Mouse (Mus musculus) urinary bladder, postnatal 4 days (tissue): ENCODE results near the gene Pdcd1lg2.

Experiments used
- DNase-seq, 2 experiments: peaks; one replicate each; pipeline ENCODE4 v3.0.0; 2021 to 2022; ENCODE audit warnings: low spot score in 2 of 2

The Pdcd1lg2 gene

DNA sequence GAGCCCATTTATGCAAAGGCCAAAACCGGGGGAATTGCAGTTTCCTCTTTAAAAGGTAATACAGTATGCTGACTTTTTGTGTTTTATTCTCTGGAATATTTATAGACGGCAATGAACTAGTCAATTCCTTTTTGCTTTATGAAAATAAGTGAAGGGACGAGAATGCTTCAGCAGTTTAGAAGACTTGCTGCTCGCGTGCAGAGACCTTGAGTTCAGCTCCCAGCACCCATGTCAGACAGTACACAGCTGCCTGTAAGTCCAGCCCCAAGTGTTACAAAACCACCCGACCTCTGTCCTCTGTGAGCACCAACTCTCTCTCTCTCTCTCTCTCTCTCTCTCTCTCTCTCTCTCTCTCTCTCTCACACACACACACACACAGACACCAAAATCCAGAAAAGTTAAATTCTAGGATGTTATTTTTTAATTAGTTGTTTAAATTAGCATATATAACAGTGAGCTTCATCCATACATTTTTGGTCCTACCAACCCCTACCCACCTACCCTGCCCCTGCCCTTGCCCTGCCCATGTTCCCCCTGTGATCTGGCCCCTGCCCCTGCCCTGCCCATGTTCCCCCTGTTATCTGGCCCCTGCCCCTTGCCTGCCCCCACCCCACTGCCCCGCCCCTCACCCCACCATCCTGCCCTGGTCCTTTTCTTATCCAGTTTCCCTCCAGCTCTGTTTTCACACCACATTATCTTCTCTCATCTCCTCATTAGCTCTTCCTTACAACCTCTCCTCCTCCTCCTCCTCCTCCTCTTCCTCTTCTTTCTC, 86.3 kb downstream of the Pdcd1lg2 start:
- no peak for DNase-seq

DNA sequence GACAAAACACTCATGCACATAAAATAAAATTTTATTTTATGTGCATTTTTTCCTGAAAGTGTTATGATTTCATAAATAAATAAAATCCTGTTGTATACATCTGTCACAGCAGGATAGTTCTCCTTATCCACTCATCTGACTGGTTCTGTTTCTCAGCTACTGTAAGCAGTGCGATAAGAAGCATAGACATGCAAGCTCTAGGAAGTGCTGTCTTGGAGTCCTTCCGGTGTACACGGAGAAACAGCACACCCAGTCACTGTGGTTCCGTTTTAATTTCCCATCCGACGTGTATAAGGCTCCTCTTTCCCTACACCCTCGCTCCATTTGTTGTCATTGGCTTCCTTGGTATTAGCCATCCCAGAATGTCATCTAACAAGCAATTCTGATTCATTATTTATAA, 87.2 kb downstream of the Pdcd1lg2 start:
- no peak for DNase-seq

DNA sequence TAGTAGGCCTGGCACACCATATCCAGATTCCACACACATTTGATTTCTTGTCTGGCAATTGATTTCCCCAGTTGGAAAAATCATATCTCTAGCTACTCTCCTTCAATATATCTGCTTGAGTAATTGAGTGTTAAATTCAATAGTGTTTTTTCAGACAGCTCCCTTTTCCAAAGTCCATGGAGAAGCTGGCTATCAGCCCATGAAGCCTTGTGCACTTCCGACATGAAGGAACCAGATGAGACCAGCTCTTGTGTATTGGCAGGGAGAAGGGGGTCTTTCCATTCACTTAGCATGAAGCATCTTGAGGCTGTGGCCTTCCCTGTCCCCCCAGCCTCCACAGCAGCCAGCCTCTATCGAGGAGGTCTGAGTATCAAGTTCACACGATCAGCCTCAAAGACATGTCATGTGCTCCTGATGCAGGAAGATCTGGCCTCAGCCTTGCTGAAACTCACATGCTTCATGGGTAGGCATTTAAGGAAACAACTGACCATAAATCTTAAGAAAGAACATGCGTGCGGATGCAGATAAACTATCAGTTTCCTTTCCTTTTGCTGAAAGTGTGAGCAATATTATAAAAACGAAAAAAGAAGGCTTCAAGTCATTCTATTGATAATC, 88.2 kb downstream of the Pdcd1lg2 start:
- DNase-seq, result no peak

DNA sequence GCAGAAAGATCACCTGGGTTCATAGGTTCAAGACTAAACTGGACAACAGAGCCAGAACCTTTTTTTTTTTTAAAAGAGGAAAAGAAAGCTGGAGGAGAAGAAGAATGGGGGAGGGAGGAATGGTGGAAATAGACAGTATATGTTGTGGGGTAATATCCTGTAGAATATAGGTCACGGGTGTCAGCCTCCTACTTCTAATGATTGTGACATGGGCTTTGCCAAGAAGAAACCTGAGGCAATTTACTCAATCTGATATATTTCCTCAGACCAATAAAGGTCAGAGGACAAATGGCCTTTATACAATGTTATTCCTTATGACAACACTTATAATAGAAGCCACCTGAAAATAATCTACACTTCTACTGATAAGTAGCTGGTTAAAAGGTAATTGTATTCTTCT, 89.6 kb downstream of the Pdcd1lg2 start:
- DNase-seq, result no peak

DNA sequence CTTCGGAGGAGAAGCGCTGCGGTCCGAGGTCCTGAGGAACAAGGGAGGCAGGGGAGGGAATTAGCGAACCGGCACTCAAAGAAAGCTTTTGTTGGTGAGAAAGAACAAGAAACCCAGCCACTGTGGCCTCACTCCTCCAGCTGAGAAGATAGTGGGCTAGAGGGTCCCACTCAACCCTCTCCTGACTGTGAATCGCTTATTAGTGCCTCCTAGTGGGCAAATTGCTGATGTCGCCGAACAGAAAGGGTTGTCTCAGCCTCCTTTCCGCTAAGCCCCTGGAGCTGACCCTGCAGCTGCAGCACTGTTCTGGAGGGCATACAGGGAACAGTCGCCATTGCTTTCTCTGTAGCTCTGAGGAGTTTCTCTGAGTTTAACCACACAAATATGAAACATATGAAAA, 90.4 kb downstream of the Pdcd1lg2 start:
- DNase-seq, result no peak

DNA sequence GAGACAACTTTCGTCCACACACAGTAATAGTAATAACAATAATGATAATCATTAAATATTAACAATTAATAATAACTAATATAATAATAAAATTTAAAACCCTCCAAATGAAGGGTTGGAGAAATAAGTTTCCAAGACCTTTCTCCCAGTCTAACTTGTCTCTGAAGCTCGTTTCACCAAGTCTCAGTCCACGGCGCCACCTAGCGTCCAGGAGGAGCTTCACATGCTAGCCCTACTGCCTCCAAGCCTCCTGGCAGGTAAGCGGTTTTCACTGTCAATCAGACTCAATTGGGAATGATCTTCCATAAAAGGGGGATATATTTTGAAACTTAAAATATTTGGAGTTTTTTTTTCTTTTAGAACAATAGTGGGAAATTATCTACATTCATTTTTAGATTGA, 90.8 kb downstream of the Pdcd1lg2 start:
- DNase-seq, result peak; percentile 66 to 84

DNA sequence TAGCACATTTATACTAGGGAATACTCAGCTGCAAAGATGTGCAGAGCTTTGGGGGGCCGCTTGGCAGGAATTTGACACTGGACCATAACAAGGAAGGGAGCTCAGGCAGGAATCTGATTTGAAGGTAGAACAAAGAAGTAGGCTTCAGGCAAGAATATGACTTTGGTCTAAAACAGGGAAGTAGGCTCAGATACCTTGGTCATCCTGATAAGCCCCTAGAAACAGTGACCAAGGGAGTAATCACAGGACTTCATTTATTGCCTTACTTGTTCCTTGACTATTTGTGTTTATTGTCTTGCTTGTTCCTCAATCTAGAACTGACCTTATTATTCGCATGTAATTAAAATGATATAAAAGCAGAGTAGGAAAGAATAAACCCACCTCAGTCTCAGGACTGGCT, 93.4 kb downstream of the Pdcd1lg2 start:
- DNase-seq, result no peak

DNA sequence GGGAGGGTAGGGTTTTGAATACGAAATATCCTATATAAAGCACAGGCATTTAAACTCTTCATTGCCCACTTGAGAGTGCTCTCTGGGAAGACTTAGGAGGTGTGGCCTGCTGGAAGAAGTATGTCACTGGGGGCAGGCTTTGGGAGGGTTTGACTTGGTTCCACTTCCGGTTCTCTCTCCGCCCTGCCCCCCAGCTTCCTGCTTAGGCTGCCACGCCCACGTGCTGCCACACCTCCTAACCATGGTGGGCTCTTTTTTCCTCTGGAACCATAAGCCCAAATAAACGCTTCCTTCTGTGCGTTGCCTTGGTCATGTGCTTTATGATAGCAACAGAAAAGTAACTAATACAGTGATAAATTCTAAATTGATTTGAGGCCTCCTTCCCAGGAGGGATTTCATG, 94.9 kb downstream of the Pdcd1lg2 start:
- no peak for DNase-seq

DNA sequence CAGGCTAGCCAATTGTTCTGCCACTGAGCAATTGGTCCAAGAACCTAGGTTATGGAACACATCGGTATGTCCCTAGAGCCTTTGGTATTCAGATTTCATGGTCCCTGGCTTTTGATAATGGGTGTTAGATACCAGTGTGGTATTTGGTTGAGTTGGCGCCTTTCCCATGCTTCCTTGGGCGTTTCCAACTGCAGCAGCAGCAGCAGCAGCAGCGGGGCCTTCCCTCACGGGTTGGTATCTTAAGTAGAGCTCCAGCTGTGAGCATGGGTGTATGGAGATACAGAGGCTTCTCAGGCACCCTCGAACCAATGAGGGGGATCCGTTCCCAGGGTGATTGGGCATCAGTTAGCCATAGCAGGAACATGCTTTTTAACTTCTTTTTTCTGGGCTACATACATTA, 97.5 kb downstream of the Pdcd1lg2 start:
- DNase-seq, result no peak

DNA sequence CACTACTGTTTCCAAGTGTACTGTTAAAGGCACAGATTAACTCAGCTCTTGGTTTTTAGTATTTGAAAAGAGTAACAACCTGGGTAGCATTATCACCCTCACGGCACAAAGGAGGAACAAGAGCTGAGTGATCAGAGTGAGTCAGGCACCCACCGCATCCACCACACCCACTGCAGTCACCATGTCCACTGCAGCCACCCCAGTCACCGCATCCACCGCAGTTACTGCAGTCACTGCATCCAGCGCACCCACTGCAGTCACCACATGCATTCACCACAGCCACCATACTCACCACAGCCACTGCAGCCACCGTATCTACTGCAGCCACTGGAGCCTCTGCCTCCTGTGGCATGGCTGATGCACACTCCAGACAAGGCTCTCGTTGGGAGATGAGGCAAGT, 99.1 kb downstream of the Pdcd1lg2 start:
- no peak for DNase-seq

DNA sequence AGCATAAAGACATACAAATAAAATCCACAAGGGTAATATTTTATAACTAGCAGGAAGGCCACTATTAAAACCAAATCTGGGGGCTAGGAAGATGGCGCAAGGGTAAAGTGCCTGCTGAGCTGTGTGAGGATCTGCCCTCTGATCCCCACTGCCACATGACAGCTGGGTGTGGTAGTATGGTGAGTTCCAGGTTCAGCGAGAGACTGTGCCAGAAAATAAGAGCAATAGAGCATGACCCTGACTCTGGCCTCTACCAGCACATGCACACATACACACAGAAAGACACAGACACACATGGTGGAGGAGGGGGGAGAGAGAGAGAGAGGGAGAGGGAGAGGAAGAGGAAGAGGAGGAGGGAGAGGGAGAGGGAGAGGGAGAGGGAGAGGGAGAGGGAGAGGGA, 101.1 kb downstream of the Pdcd1lg2 start:
- DNase-seq, result no peak

DNA sequence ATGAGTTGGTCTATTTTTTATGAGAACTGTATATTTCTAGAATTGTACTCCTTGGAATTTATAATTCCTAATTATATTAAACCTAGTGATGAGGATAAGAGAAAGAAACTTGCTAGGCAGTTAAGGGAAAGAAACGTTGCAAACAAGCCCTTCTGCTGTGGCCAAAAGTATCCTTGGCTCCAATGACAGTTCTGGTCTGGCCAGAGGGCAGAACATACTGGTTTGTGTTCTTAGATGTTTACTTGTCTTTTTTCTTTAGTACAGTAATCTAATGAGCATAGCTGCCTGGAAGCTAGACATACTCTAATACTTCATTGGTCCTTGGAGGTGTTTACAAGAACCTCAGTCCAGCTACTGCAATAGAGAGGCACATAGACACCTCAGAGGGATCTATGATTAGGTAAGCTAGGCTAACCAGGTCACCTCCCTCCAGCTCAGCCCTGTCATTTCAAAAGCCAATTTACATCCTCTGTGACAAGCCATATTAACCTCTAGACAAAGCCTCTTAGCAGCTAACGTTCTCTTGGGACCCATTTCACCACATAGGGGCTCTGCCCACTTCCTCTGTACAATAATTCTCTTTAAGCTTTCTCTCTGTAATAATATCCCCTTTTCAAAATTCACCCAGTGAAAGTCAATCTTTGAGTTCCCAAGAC, 102.5 kb downstream of the Pdcd1lg2 start:
- DNase-seq, result no peak

DNA sequence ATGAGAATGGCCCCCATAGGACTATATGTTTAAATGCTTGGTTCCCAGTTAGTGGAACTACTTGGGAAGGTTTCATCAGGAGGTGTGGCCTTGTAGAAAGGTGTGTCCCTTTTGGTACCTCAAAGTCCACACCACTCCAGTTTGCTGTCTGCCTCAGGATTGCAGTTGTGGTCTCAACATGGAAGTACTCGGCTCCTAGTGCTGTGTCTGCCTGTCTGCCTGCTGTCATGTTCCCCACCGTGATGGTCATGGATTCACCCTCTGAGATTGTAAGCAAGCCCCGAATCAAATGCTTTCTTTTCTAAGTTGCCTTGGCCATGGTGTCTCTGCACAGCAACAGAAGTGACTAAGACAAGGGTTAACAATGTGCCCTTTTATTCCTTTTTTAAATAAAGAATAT, 103.4 kb downstream of the Pdcd1lg2 start:
- DNase-seq, result no peak

DNA sequence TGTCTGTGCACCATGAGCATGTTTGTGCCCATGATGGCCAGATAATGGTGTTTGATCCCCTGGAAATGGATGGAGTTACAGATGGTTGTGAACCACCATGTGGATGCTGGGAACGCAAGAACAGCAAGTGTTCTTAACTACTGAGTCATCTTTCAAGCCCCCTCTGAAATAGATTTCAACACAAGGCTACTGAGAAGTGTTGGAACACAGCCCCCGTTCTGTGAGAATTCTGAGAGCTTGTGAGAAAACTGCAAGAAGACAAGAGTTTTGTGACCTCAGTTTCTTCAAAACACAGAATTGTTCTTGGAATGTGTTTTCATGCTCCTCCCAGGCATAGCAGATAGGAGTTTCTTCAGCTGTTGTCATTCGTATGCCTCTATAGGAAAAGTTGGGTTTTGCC, 104.7 kb downstream of the Pdcd1lg2 start:
- DNase-seq, result no peak

DNA sequence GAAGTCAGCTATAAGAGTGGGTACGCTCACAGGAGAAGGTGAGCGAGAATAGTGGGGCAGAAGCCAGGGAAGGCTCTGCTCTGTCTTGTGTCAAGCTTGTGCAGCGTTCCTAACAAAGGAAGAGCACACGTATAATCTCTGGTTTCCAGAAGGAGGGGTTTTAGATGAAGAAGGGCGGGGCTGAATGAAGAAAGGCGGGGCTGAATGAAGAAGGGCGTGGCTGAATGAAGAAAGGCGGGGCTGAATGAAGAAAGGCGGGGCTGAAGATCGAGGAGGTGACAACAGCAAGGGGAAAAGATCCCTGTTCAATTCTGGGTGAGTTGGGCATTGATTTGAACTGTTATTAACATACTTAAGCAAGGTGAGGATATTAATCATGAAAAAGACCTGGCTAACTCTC, 105.3 kb downstream of the Pdcd1lg2 start:
- no peak for DNase-seq

DNA sequence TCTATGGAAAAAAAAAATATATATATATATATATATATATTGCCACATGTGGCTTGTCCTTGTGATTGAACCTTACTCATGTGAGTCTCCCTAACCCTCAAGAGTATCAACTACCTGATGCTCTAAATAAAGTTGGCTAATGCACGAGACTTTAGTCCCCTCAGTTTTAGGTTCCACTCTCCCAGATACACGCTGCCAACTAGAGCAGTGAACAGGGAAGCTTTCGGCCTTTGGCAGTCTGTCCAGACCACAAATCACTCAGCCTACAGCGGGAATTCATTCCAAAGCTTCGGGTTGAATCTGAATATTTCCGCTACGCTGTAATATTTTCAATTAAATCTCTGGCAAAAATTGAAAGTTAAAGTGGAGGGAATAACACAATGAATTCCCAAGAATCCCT, 107.7 kb downstream of the Pdcd1lg2 start:
- DNase-seq, result no peak

DNA sequence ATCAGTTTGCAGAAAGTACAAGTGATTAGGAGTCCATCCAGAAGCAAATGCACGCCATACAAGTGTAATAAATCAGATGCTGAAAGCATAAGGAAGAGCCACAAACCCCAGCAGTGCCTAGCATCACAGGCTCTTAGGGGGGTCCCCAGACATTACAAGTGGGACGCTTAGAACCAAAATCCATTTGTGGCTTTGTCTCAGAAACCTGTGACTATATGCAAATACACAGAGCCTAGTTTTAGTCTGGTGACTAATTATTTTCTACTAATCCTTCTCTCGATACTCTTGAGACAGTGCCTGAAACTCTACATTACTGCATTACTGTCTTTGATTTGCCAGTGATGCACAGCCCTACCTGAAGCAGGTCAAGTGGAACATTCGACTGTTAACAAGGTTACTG, 108.2 kb downstream of the Pdcd1lg2 start:
- no peak for DNase-seq
